Mouse (Mus musculus) CH12.LX (cell line): Measurements from ENCODE around the gene Rpp25. TPM values are rescaled to one million over a fixed set of nuclear protein-coding genes. Genes with fewer than 3 reads are reported as not detected.

Experiments used
- DNase-seq: peaks from one replicate; pipeline ENCODE4 v3.0.0-alpha.2; 2013; ENCODE audit errors: extremely low read depth
- H3K27ac ChIP-seq: 2 replicates; pipeline ENCODE4 v1.5.1; 2012; ENCODE audit warnings: low read depth, mild to moderate bottlenecking, control low read depth, moderate library complexity; ENCODE audit not compliant: insufficient read depth
- H3K27me3 ChIP-seq: replicated peaks from 2 replicates; pipeline ENCODE3; 2012; ENCODE audit warnings: inconsistent platforms
- H3K36me3 ChIP-seq, 2 experiments: replicated peaks in 1 of 2; 2 replicates each; pipeline versions ENCODE3 to v1.6.1; 2012; ENCODE audit warnings: inconsistent platforms in 1 of 2, low read length in 1 of 2, mild to moderate bottlenecking in 1 of 2, mixed read lengths in 1 of 2, moderate library complexity in 1 of 2; ENCODE audit not compliant: control insufficient read depth in 1 of 2, insufficient read depth in 1 of 2
- H3K4me1 ChIP-seq, 2 experiments: 2 replicates each; pipeline ENCODE4 v1.6.1; 2012; ENCODE audit warnings: inconsistent platforms in 1 of 2, moderate library complexity in 1 of 2; ENCODE audit not compliant: insufficient read depth in 2 of 2, control insufficient read depth in 1 of 2
- H3K4me2 ChIP-seq: 2 replicates; pipeline ENCODE4 v1.6.1; 2012; ENCODE audit warnings: low read depth, mild to moderate bottlenecking, control low read depth; ENCODE audit not compliant: poor library complexity, insufficient read depth, severe bottlenecking
- H3K4me3 ChIP-seq, 3 experiments: fragments of 150-350 bp in 1 of 3; sonication (generic) in 1 of 3; replicated peaks in 1 of 3; 2 replicates each; pipeline versions ENCODE3 to v1.5.1; 2011 to 2012; ENCODE audit warnings: low read depth in 2 of 3, low read length in 2 of 3, mild to moderate bottlenecking in 2 of 3, moderate library complexity in 2 of 3, control low read depth in 1 of 3, improper control_type of control experiment in 1 of 3, inconsistent platforms in 1 of 3, mixed read lengths in 1 of 3; ENCODE audit not compliant: poor library complexity in 1 of 3
- H3K79me2 ChIP-seq: replicated peaks from 2 replicates; pipeline ENCODE4 v1.6.1; 2012; ENCODE audit warnings: mild to moderate bottlenecking, moderate library complexity; ENCODE audit not compliant: control insufficient read depth, poor library complexity, insufficient read depth, severe bottlenecking; ENCODE audit errors: extremely low read depth
- H3K9ac ChIP-seq: 2 replicates; pipeline ENCODE4 v1.6.1; 2012; ENCODE audit warnings: low read depth, mild to moderate bottlenecking, control low read depth, moderate library complexity; ENCODE audit not compliant: insufficient read depth
- H3K9me3 ChIP-seq: replicated peaks from 2 replicates; pipeline ENCODE3; 2012; ENCODE audit warnings: low read length, inconsistent platforms, mixed read lengths
- BHLHE40 ChIP-seq: IDR thresholded peaks from 2 replicates; pipeline ENCODE4 v1.6.1; 2011; ENCODE audit warnings: mild to moderate bottlenecking, low read depth, low read length, improper control_type of control experiment
- CHD2 ChIP-seq: IDR thresholded peaks from 2 replicates; pipeline ENCODE4 v1.6.1; 2011; ENCODE audit warnings: low read length, improper control_type of control experiment
- E2F4 ChIP-seq: IDR thresholded peaks from 2 replicates; pipeline ENCODE4 v1.6.1; 2011; ENCODE audit warnings: low read depth, low read length, improper control_type of control experiment; ENCODE audit not compliant: insufficient replicate concordance
- ELF1 ChIP-seq: IDR thresholded peaks from 2 replicates; pipeline ENCODE4 v1.6.1; 2014; ENCODE audit warnings: low read depth, mild to moderate bottlenecking, inconsistent platforms, low read length, improper control_type of control experiment
- EP300 ChIP-seq: IDR thresholded peaks from 2 replicates; pipeline ENCODE4 v1.6.1; 2011; ENCODE audit warnings: low read length, improper control_type of control experiment
- GABPA ChIP-seq: IDR thresholded peaks from 2 replicates; pipeline ENCODE4 v1.6.1; 2012; ENCODE audit warnings: low read depth, low read length, improper control_type of control experiment, inconsistent platforms; ENCODE audit not compliant: insufficient replicate concordance
- HCFC1 ChIP-seq: IDR thresholded peaks from 2 replicates; pipeline ENCODE4 v1.6.1; 2012; ENCODE audit warnings: low read depth, mild to moderate bottlenecking, inconsistent platforms, low read length, improper control_type of control experiment
- IRF4 ChIP-seq: IDR thresholded peaks from 2 replicates; pipeline ENCODE4 v1.6.1; 2014; ENCODE audit warnings: low read depth, mild to moderate bottlenecking, inconsistent platforms, low read length, improper control_type of control experiment
- JUN ChIP-seq: IDR thresholded peaks from 2 replicates; pipeline ENCODE4 v1.6.1; 2011; ENCODE audit warnings: low read depth, mild to moderate bottlenecking, low read length, improper control_type of control experiment, moderate library complexity; ENCODE audit not compliant: insufficient read depth
- KAT2A ChIP-seq: IDR thresholded peaks from 2 replicates; pipeline ENCODE4 v1.6.1; 2012; ENCODE audit warnings: low read length, improper control_type of control experiment, inconsistent platforms; ENCODE audit not compliant: insufficient replicate concordance
- MAFK ChIP-seq: IDR thresholded peaks from 2 replicates; pipeline ENCODE4 v1.6.1; 2011; ENCODE audit warnings: low read length, improper control_type of control experiment; ENCODE audit not compliant: insufficient replicate concordance
- MEF2A ChIP-seq: IDR thresholded peaks from 2 replicates; pipeline ENCODE4 v1.6.1; 2014; ENCODE audit warnings: low read depth, mild to moderate bottlenecking, inconsistent platforms, low read length, improper control_type of control experiment, borderline replicate concordance
- RAD21 ChIP-seq: IDR thresholded peaks from 2 replicates; pipeline ENCODE4 v1.6.1; 2011; ENCODE audit warnings: low read depth, mild to moderate bottlenecking, low read length, improper control_type of control experiment, moderate library complexity
- SMC3 ChIP-seq: IDR thresholded peaks from 2 replicates; pipeline ENCODE4 v1.6.1; 2011; ENCODE audit warnings: low read depth, low read length, improper control_type of control experiment
- TBP ChIP-seq: conservative IDR thresholded peaks from 2 replicates; pipeline ENCODE4 v1.6.1; 2011; ENCODE audit warnings: low read depth, low read length, improper control_type of control experiment
- UBTF ChIP-seq: IDR thresholded peaks from 2 replicates; pipeline ENCODE4 v1.6.1; 2012; ENCODE audit warnings: low read depth, mild to moderate bottlenecking, inconsistent platforms, low read length, improper control_type of control experiment, moderate library complexity
- USF2 ChIP-seq: conservative IDR thresholded peaks from 2 replicates; pipeline ENCODE4 v1.6.1; 2011; ENCODE audit warnings: low read depth, low read length, improper control_type of control experiment
- ZKSCAN1 ChIP-seq: IDR thresholded peaks from 2 replicates; pipeline ENCODE4 v1.6.1; 2012; ENCODE audit warnings: low read depth, inconsistent platforms, low read length, improper control_type of control experiment, borderline replicate concordance
- ZMIZ1 ChIP-seq: IDR thresholded peaks from 2 replicates; pipeline ENCODE4 v1.6.1; 2012; ENCODE audit warnings: low read depth, mild to moderate bottlenecking, inconsistent platforms, low read length, improper control_type of control experiment
- ZNF384 ChIP-seq: IDR thresholded peaks from 2 replicates; pipeline ENCODE4 v1.6.1; 2012; ENCODE audit warnings: low read depth, low read length, improper control_type of control experiment, inconsistent platforms
- dilution Hi-C: fragments of 300-500 bp; cut with MboI; formaldehyde crosslinking; loops from 2 replicates; pipeline ENCODE4 v1.14.3; 2020; ENCODE audit warnings: low sequenced_read_pairs; ENCODE audit not compliant: extremely low pct_unique_long_range_greater_than_20kb, extremely low pct_ligation_motif_present
- in situ Hi-C: fragments of 300-500 bp; cut with MboI; formaldehyde crosslinking; loops from 3 replicates; pipeline ENCODE4 v1.14.3; 2019; ENCODE audit warnings: low sequenced_read_pairs, low pct_ligation_motif_present, low pct_unique_long_range_greater_than_20kb, mixed read lengths
- polyA plus RNA-seq: library from polyadenylated mRNA; unstranded; fragments of >175 nt; gene quantifications from 2 replicates; pipeline ENCODE4 v1.2.1, GENCODE M21; 2012; ENCODE audit warnings: low read depth; ENCODE audit not compliant: insufficient read length
- total RNA-seq, 2 experiments: library from RNA; depleted of rRNA; stranded (reverse); fragments of 300-350 nt in 1 of 2; fragments of >200 nt in 1 of 2; gene quantifications; 2 replicates each; pipeline ENCODE4 v1.2.3; 2012 to 2014

Rpp25 gene
- total and polyA plus RNA-seq, 3 experiments = 0.21 TPM; not detected in 2

- no peak for TF ChIP-seq E2F4
- TF ChIP-seq ZNF384 = no peak
- no peak for TF ChIP-seq UBTF
- TF ChIP-seq KAT2A = peak; percentile 94; the same call in 1 of the 2 replicates
- TF ChIP-seq MAFK = no peak
- no peak for TF ChIP-seq RAD21
- TF ChIP-seq ZMIZ1 = peak; percentile 69
- peak; percentile 49; the same call in 1 of the 2 replicates for TF ChIP-seq TBP
- 0 out of 2 replicates have a peak, but pooled peaks have one; percentile 14 for TF ChIP-seq MEF2A
- TF ChIP-seq JUN = no peak
These were observed 48.5 kb downstream of the Rpp25 start, which contains the start of gene Mpi (continued) for GRCm38 (mm10) chr9:57552139-57552887.

GRCm38 (mm10) chr9:57553119-57553518 is 49.3 kb downstream of the Rpp25 start:
- H3K79me2 ChIP-seq = no peaks in the 10 kb centered on the region
- dilution Hi-C loops (no loop called here), in situ Hi-C loops (no loop called here)
- H3K27me3 ChIP-seq = no peaks in the 10 kb centered on the region
- H3K4me3 ChIP-seq = no peak overlapping the region
- TF ChIP-seq BHLHE40 (no peak), HCFC1 (no peak), RAD21 (no peak), ZKSCAN1 (no peak), CHD2 (no peak), GABPA (no peak), MEF2A (no peak)
- 0 out of 2 replicates have a peak overlapping the region, but pooled peaks have one; percentile 66 for H3K9ac ChIP-seq
- no peaks in the 10 kb centered on the region for H3K9me3 ChIP-seq
- peak overlapping the region; percentile 14; the same call in 1 of the 2 replicates for H3K4me2 ChIP-seq
- no peak overlapping the region for H3K27ac ChIP-seq
- no peak for DNase-seq
- peaks cover 5 to 33% of the 10 kb centered on the region in 2 experiments for H3K4me1 ChIP-seq
- peaks cover 18 to 28% of the 10 kb centered on the region in 2 experiments for H3K36me3 ChIP-seq

DNA sequence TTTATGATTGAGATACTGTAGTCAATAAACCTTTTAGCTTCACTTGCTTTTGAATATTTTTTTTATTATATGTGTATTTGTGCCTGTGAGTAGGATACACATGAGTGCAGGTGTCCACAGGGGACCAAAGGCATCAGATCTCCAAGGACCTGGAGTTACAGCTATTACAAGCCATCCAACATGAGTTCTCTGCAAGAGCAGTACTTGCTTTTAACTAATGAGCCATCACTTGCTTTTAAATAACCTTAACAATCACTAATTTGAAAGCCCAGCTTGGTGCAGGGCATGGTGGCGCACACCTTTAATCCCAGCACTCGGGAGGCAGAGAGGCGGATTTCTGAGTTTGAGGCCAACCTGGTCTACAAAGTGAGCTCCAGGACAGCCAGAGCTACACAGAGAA is 50.9 kb downstream of the Rpp25 start:
- H3K36me3 ChIP-seq = peaks cover 7 to 13% of the 10 kb centered on the region in 2 experiments
- in situ Hi-C loops = no loop called here
- no peaks in the 10 kb centered on the region for H3K9me3 ChIP-seq
- H3K27ac ChIP-seq = no peak overlapping the region
- DNase-seq = no peak
- H3K79me2 ChIP-seq = no peaks in the 10 kb centered on the region
- no peak overlapping the region for H3K9ac ChIP-seq
- H3K4me2 ChIP-seq = no peak overlapping the region
- no peaks in the 10 kb centered on the region for H3K27me3 ChIP-seq
- peaks cover 8 to 49% of the 10 kb centered on the region in 2 experiments for H3K4me1 ChIP-seq
- dilution Hi-C loops = no loop called here
- no peak overlapping the region for H3K4me3 ChIP-seq
- TF ChIP-seq IRF4 (no peak), TBP (no peak), ELF1 (no peak), USF2 (no peak), SMC3 (no peak), MAFK (no peak), EP300 (no peak), BHLHE40 (no peak), E2F4 (no peak), CHD2 (no peak), UBTF (no peak)
